Comparison of ENCODE assay signal across 24 mouse cellular contexts in genomic region chr5:45895362-45895761, GRCm38 (mm10). TPM values are rescaled to one million over a fixed set of nuclear protein-coding genes. Genes with fewer than 3 reads are reported as not detected.
DNase-seq lines count a peak whose midpoint lies in the region; ATAC-seq and TF ChIP-seq lines count a peak whose summit lies in the region.
"Had no signal": no experiment of that assay in that cellular context is flagged by ENCODE, and none has a peak within 500 bp of the region (broad histone marks: within the 10 kb centered on the region; RNA-seq: fewer than 3 reads in every experiment).

No protein-coding gene starts in this region.

- WGBS in limb, embryonic 13.5 days = 57% methylated on average over 1 of the region's 1 CpGs
- WGBS in limb, embryonic 10.5 days = 56% methylated on average over 1 of the region's 1 CpGs
- 80% methylated on average over 1 of the region's 1 CpGs for WGBS in forebrain, postnatal 0 days
- WGBS in hindbrain, embryonic 14.5 days = 78% methylated on average over 1 of the region's 1 CpGs

- peak; percentile 32; the same call in 1 of the 2 replicates for ATAC-seq in limb, embryonic 13.5 days (ENCODE audit: low FRiP score, low read depth)
- ATAC-seq in forebrain, postnatal 0 days = no peak
- ATAC-seq in hindbrain, embryonic 14.5 days (ENCODE audit: low FRiP score) = no peak
- ATAC-seq: CD4-positive, CD25-positive, alpha-beta regulatory T cell, adult 4 months; forebrain, embryonic 13.5 days; forebrain, embryonic 16.5 days; hindbrain, embryonic 16.5 days; intestine, embryonic 16.5 days had no signal

- no peaks in the 10 kb centered on the region for H3K4me1 ChIP-seq in limb, embryonic 13.5 days
- no peaks in the 10 kb centered on the region for H3K4me1 ChIP-seq in limb, embryonic 10.5 days
- H3K4me1 ChIP-seq in forebrain, postnatal 0 days (ENCODE audit: insufficient read depth) = no peaks in the 10 kb centered on the region
- no peaks in the 10 kb centered on the region for H3K4me1 ChIP-seq in hindbrain, embryonic 14.5 days (replicated peaks; ENCODE audit: control insufficient read depth, insufficient read depth, low read length)
- H3K4me1 ChIP-seq: forebrain, embryonic 13.5 days; hindbrain, embryonic 12.5 days had no signal

- H3K9me3 ChIP-seq in limb, embryonic 13.5 days = no peaks in the 10 kb centered on the region
- H3K9me3 ChIP-seq in limb, embryonic 10.5 days (replicated peaks) = no peaks in the 10 kb centered on the region
- H3K9me3 ChIP-seq in forebrain, postnatal 0 days (ENCODE audit: low read length) = no peaks in the 10 kb centered on the region
- no peaks in the 10 kb centered on the region for H3K9me3 ChIP-seq in hindbrain, embryonic 14.5 days (ENCODE audit: control insufficient read depth, low read length)
- H3K9me3 ChIP-seq: forebrain, embryonic 13.5 days; hindbrain, embryonic 12.5 days had no signal

- H3K27ac ChIP-seq in limb, embryonic 13.5 days = no peak overlapping the region
- H3K27ac ChIP-seq in limb, embryonic 10.5 days = no peak overlapping the region
- H3K27ac ChIP-seq in forebrain, postnatal 0 days (ENCODE audit: low read depth, low read length) = no peak overlapping the region
- no peak overlapping the region for H3K27ac ChIP-seq in hindbrain, embryonic 14.5 days
- H3K27ac ChIP-seq: forebrain, embryonic 13.5 days; gastrocnemius, adult 2 months; hindbrain, embryonic 12.5 days had no signal

- no peak overlapping the region for H3K9ac ChIP-seq in limb, embryonic 13.5 days
- no peak overlapping the region for H3K9ac ChIP-seq in forebrain, postnatal 0 days
- H3K9ac ChIP-seq in hindbrain, embryonic 14.5 days = no peak overlapping the region
- H3K9ac ChIP-seq: forebrain, embryonic 13.5 days; hindbrain, embryonic 12.5 days had no signal

- no peaks in the 10 kb centered on the region for H3K27me3 ChIP-seq in limb, embryonic 13.5 days
- H3K27me3 ChIP-seq in limb, embryonic 10.5 days (ENCODE audit: low read depth, poor library complexity, severe bottlenecking) = no peaks in the 10 kb centered on the region
- H3K27me3 ChIP-seq in forebrain, postnatal 0 days (ENCODE audit: insufficient read depth, low read length) = no peaks in the 10 kb centered on the region
- H3K27me3 ChIP-seq in hindbrain, embryonic 14.5 days (ENCODE audit: control insufficient read depth, insufficient read depth, low read length) = no peaks in the 10 kb centered on the region
- H3K27me3 ChIP-seq: forebrain, embryonic 13.5 days; hindbrain, embryonic 12.5 days had no signal

- TF ChIP-seq CTCF in forebrain, postnatal 0 days (IDR thresholded peaks at IDR 0.05; ENCODE audit: low read depth) = no peak

- H3K36me3 ChIP-seq in limb, embryonic 13.5 days = no peaks in the 10 kb centered on the region
- H3K36me3 ChIP-seq in limb, embryonic 10.5 days = no peaks in the 10 kb centered on the region
- H3K36me3 ChIP-seq in forebrain, postnatal 0 days (ENCODE audit: insufficient read depth) = no peaks in the 10 kb centered on the region
- no peaks in the 10 kb centered on the region for H3K36me3 ChIP-seq in hindbrain, embryonic 14.5 days (replicated peaks; ENCODE audit: control insufficient read depth, insufficient read depth)
- H3K36me3 ChIP-seq: hindbrain, embryonic 12.5 days had no signal

- no peak overlapping the region for H3K4me2 ChIP-seq in limb, embryonic 13.5 days (replicated peaks)
- H3K4me2 ChIP-seq in forebrain, postnatal 0 days (ENCODE audit: low read depth) = no peak overlapping the region
- H3K4me2 ChIP-seq in hindbrain, embryonic 14.5 days (replicated peaks) = no peak overlapping the region
- H3K4me2 ChIP-seq: forebrain, embryonic 13.5 days; heart, embryonic 11.5 days; hindbrain, embryonic 12.5 days had no signal

- DNase-seq in embryo, embryonic 11 days = peak; percentile 2
- no peak for DNase-seq in embryo, embryonic 9.5 days (ENCODE audit: extremely low spot score)
- no peak for DNase-seq in limb, embryonic 10.5 days (ENCODE audit: low spot score)
- DNase-seq in embryo, embryonic 11.5 days (ENCODE audit: low read depth, low spot score) = peak; percentile 23
- peak; percentile 58 for DNase-seq in mesoderm, embryonic 11.5 days (ENCODE audit: low read depth, low spot score)
- no peak for DNase-seq in forebrain, postnatal 0 days
- no peak for DNase-seq in hindbrain, embryonic 14.5 days (ENCODE audit: low spot score)
- DNase-seq: adrenal gland, adult 2 months; adrenal gland, postnatal 14 days; cerebellum, adult 11 months; cerebellum, adult 2 months; cerebellum, adult 9-11 months; cerebellum, postnatal 25 days; gastrocnemius, adult 2 months; gastrocnemius, postnatal 14 days; heart, adult 11 months had no signal

- H3K4me3 ChIP-seq in limb, embryonic 13.5 days = no peak overlapping the region
- no peak overlapping the region for H3K4me3 ChIP-seq in limb, embryonic 10.5 days
- no peak overlapping the region for H3K4me3 ChIP-seq in forebrain, postnatal 0 days (ENCODE audit: low read depth, low read length)
- H3K4me3 ChIP-seq in hindbrain, embryonic 14.5 days (replicated peaks; ENCODE audit: low read length) = no peak overlapping the region
- H3K4me3 ChIP-seq: forebrain, embryonic 13.5 days; gastrocnemius, adult 2 months; hindbrain, embryonic 12.5 days had no signal

RNA-seq across cellular contexts. Expression of gene Lcorl, which starts 37.9 kb away (rescaled TPM):
- 22.9 and 25.4 TPM in 2 replicates for polyA plus RNA-seq in limb, embryonic 13.5 days (2015; fragmentation: Nextera tagmentation; extraction: Ambion mirVana)
- polyA plus RNA-seq in limb, embryonic 10.5 days (2016; fragmentation: Nextera tagmentation; extraction: Ambion mirVana) = 17.3 and 25.3 TPM in 2 replicates
- 73.0 and 81.4 TPM in 2 replicates for total RNA-seq in forebrain, postnatal 0 days (2014; rRNA removed)
- polyA plus RNA-seq in forebrain, postnatal 0 days (2015; fragmentation: Nextera tagmentation; extraction: Ambion mirVana) = 39.5 and 60.4 TPM in 2 replicates
- 62.9 and 63.6 TPM in 2 replicates for polyA plus RNA-seq in hindbrain, embryonic 14.5 days (2014; fragmentation: Nextera tagmentation; extraction: Ambion mirVana)

Comparison
In these comparisons a context has a peak if more than half of its experiments do, and no peak if none do; other contexts are left out.
1. DNase-seq: peak in embryo, embryonic 11 days (single experiment), embryo, embryonic 11.5 days (single experiment) and mesoderm, embryonic 11.5 days (single experiment); none in embryo, embryonic 9.5 days (single experiment), limb, embryonic 10.5 days (single experiment), forebrain, postnatal 0 days (single experiment) and hindbrain, embryonic 14.5 days (single experiment).